Mouse (Mus musculus): ENCODE results near the gene Zbtb20.
A peak's percentile ranks its signal among the peaks of the same experiment; 100 is the strongest.
"Not testable (repeated sequence)": the region's sequence is repeated elsewhere in the genome, so short reads cannot be mapped to it uniquely, and the experiment has no call there.

Gene Zbtb20

GRCm38 (mm10) chr16:42910716-42911115, 35.0 kb downstream of the Zbtb20 start:
- no peak for DNase-seq (ENCODE audit: low spot score in 2 of 2)

DNA sequence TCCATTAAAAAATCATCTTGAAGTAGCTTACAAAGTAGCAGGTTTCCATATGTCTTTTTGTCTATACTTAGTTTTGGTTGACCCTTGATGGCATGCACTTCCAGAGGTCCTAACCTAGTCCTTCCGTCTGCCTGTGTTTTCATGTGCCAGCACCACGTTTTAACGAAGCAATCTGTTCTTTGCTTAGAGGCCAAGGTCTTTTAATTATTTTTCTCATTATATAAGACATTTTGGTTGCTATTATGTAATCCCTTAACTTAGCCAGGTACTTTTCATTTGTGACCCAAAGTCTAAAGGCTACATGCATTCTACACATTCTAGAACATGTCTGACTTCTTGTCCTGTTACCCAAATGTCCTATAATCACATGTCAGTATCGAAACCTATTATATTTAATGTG, 35.6 kb downstream of the Zbtb20 start:
- DNase-seq (ENCODE audit: low spot score in 2 of 2) = no peak

- DNase-seq (ENCODE audit: low spot score in 2 of 2) = no peak
Observed at GRCm38 (mm10) chr16:42911815-42912214, 36.1 kb downstream of the Zbtb20 start.

DNA sequence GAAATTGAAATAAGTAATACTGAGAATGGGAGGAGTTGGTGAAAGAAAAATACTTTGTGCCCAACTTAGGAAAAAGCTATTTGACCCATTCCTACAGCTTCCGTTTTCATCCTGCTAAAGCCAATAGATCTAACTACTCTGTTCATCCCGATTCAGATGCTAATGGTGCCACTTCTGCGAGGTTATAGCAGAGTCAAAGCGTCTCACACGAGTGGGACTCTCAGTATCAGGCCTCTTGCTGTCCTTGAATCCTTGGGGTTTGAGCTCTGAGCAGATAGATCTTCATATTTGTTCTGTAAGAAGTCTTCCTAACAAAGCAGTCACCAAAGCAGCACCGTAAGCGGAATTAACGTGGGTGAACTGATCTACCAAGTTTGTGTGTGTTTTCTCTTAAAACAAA, 37.6 kb downstream of the Zbtb20 start:
- no peak for DNase-seq (ENCODE audit: low spot score in 2 of 2)

DNA sequence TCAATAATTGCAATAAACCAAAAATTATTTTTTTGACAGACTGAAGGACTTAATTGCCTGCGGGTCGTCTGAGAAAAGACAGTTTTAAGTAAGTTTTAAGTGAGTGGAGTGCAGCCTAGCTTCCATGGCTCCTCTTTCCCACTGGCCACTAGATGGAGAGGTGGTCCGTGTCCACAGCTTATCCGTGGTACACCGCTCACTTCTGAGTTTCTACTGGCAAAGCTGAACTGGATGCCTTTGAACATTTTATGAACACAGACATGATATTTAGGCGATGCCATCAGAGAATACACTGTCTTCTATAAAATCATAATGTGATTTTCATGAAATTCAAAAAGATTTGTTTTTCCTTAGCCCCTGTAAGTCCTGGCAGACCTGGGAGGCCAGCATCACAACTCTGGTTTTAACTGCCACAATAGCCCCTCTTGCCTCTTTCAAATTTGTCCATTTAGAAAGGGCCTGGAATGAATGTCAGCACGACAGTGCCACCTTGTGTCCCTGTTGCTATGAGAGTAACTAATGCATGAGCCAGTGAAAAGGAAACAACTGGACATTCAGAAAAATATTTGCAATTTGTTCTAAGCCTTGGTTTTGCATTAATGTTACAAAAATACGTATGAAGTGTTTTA, 38.9 kb downstream of the Zbtb20 start:
- peak; percentile 34 to 44 for DNase-seq (ENCODE audit: low spot score in 2 of 2)

DNA sequence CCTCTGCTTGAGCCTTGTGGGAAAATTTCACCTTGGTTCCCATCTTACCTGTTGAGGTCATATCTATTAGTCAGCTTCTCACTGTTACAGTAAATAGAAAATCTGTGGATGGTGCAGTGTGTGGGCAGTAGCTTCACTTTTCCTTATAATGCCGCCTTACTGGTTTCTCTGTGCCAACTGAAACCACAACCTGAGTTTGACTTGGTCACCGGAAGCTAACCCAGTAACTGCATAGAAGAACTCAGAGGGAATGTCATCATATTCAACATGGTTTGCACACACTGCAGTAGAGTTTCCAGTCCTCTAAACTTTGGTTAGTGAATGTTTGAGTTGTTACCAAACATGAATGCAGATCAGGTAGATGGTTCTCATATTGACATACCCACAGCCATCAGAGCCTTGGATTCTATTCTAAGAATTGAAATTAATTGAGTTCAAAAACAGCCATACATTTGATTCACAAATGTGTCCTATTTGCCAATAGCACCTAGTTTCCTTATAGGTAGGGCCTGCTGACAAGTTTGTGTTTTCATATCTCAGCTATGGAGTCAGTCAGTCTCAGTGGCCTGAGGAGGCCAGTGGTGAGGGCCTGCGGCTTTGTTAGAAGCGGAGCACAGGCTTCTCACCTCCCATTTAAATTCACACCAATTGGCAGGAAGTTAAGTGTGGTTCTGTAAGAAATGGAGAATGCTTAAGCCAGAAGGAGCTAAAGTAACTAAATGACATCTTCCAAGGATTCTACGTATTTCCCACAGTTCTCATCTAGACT, 44.5 kb downstream of the Zbtb20 start:
- no peak for DNase-seq (ENCODE audit: low spot score in 2 of 2)

DNA sequence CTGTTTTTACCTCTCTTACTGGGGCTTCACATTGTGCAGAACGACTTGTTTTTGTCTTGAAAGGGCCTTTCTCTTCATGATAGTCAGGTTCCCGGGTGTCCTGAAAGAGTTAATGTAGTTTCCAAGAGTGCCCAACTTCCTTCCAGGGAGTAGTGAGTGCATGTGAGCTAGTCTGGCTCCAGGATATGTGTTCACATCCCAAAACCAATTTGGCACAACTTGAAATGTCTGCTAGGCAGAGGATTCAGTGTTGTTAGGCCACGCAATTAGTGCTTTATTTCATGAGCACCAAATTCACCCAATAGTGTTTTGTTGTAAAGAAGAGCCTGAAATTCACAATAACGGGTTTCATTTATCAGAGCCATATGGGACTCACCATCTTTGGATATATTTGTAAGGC, 45.8 kb downstream of the Zbtb20 start:
- no peak for DNase-seq (ENCODE audit: low spot score in 2 of 2)

DNA sequence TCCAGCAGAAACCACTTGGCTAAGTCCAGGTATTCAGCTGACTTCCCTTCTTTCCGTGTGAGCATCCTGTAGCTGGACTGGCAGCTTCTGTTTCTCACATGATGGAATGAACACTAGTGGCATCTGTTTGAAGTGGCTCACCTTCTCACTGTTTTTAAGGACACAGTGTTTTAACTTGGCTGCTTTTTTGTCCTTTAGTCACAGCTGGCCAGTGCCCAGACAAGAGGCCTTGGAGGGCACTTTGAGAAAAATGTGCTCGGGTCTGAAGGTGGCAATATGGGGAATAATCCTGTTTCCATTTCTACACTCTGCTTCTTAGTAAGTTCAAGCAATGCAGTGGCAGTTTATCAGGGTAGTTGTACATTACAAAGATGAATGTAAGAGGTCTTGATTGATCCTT, 62.5 kb downstream of the Zbtb20 start:
- DNase-seq (ENCODE audit: low spot score in 2 of 2) = no peak

- DNase-seq (ENCODE audit: low spot score in 2 of 2) = peak in 1 of 2 experiments; percentile 8
Observed at GRCm38 (mm10) chr16:42947016-42947415, 71.3 kb downstream of the Zbtb20 start.

DNA sequence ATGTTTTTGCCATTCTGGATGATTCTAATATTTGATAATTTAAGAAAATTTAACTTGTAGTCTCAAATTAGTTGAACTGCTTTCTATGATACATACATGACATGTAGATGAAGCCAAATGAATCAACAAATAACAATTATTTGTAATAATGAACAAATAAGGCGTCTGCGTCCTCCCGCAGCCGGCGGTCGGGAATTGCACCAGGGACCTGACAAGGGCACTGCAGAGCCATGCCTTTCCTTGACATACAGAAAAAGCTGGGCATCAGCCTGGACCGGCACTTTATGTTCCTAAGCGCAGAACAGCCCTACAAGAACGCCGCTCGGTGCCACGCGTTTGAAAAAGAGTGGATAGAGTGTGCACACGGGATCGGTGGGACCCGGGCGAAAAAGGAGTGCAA, 79.7 kb downstream of the Zbtb20 start:
- DNase-seq (ENCODE audit: low spot score in 2 of 2) = not testable (repeated sequence)

DNA sequence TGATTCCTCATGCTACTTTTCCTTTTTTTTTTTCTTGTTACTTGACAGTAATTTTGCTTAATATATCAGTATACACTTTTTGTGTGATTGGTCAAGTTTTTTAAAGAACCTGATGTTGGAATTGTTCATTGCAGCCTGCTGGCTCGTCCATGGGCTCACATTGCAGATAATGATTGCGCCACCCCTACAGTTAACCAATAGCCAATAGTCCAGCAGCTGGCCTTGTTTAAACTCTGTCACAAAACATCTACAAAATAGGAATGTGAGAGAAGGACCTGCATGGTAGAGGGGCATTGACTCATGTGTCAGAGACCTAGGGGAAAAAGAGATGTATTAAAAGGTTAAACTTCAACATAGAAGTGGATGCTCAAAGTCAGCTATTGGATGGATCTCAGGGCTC, 97.2 kb downstream of the Zbtb20 start:
- DNase-seq (ENCODE audit: low spot score in 2 of 2) = no peak

DNA sequence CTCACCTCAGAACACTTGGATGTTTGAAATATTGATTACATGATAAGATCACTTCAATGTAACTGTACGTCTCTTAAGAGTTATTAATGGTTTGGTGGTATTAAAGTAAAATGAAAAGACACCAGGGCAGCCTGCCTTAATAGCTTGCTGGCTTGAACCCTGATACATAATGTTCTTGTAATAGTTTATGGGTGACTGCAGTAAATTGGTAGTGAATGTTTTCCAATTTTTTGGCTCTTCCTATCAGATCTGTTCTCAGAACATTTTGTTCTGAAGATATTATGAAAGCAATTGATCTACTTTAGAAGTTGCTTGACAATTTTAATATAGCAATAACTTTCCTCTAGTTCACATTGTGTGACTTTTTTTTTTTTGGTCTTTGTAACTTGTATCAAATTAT, 123.2 kb downstream of the Zbtb20 start:
- no peak for DNase-seq (ENCODE audit: low spot score in 2 of 2)

DNA sequence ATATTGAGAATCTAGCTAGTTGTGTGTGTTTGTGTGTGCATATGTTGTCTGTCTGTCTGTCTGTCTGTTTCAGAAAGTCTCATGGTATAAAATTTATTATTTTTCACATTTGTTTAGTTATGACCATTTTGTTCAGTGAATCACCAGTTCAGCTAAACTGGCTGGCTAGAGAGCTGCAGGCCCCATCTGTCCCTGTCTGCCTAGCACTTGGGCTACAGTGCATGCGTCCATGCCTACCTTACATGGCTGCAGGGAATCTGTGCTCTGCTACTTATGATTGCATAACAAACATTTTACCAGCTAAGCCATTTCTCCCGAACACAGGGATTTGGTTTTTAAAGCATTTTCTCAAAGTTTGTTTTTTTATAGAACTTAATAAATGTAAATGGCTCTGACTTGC, 150.7 kb downstream of the Zbtb20 start:
- DNase-seq (ENCODE audit: low spot score in 2 of 2) = no peak

DNA sequence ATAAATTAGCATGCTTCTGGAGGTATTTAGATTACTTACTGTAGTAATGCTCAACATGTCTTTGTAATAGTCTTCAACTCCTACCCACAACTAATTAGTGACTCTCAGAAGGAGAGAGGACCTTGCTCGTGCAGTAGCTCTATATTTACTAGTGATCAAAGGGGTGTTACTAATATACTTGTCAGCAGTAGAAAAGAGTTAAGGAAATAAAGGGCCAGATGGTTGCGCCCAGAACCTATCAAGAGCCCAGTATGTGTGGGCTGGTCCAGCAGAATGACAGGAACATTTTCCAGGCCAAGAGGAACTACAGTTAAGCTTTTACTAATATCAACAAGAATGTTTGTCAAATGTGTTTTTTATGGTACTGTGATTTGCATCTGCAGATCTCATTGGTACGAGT, 153.6 kb downstream of the Zbtb20 start:
- no peak for DNase-seq (ENCODE audit: low spot score in 2 of 2)

GRCm38 (mm10) chr16:43035709-43036108, 160.0 kb downstream of the Zbtb20 start:
- DNase-seq (ENCODE audit: low spot score in 2 of 2) = no peak

DNA sequence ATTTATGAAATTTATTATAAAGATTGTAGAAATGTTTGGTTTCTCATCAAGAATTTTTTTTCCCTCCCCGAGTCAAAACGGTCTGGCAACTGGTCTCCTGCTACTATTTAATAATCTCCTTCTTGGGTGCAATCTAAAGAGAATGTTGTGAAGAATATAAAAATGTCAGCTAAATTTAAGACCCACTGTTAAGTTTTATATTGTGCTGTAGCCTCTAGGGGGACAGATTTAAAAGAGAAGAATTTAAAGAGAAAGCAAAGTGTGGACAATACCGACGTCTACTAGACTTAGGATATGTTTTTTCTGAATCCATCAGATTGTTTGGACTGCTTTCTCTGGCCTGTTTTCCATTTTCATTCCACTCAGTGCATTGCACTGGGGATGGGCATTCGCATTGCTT, 160.8 kb downstream of the Zbtb20 start:
- DNase-seq (ENCODE audit: low spot score in 2 of 2) = no peak

- DNase-seq (ENCODE audit: low spot score in 2 of 2) = no peak
Observed at GRCm38 (mm10) chr16:43037320-43037719, 161.6 kb downstream of the Zbtb20 start.

DNA sequence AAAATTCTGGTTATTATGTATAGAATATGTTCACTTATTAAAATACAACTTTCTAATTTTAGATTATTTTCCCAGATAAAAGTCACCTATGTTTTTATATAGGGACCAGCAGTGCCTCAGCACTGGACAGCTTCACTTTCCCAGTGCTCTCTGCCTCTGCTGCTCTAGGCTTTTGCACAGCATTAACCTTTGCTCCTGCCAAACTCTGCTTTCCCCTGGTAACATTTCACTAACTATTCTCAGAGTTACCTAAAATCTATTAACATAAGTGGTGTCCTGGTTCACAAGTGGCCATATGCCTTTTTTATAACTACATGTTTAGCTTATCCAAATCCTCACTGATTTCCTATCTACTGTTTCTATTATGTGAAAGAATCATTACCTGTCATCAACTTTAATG, 169.9 kb downstream of the Zbtb20 start:
- DNase-seq (ENCODE audit: low spot score in 2 of 2) = no peak

GRCm38 (mm10) chr16:43046686-43047085, 171.0 kb downstream of the Zbtb20 start:
- no peak for DNase-seq (ENCODE audit: low spot score in 2 of 2)

- DNase-seq (ENCODE audit: low spot score in 2 of 2) = no peak
Observed at GRCm38 (mm10) chr16:43069666-43070295, 194.1 kb downstream of the Zbtb20 start.

DNA sequence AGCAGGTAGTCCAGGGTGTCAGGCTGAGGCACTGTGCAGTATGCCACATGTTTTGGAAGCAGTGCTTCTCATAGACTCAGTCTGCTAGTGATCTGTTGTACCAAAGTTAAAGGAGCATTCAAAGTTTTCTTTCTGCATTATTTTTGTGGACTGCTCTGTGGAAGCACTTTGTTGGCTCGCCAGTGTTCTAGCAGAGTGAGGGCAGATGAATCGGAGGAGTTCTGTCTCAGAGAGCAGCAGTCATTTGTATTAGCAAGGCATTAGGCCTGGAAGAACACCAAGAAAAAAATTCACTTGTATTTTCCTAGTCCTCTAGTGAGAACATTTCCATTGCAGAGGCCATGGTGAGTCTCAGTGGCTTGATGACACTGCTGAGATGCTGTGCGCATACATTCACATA, 196.2 kb downstream of the Zbtb20 start:
- no peak for DNase-seq (ENCODE audit: low spot score in 2 of 2)

DNA sequence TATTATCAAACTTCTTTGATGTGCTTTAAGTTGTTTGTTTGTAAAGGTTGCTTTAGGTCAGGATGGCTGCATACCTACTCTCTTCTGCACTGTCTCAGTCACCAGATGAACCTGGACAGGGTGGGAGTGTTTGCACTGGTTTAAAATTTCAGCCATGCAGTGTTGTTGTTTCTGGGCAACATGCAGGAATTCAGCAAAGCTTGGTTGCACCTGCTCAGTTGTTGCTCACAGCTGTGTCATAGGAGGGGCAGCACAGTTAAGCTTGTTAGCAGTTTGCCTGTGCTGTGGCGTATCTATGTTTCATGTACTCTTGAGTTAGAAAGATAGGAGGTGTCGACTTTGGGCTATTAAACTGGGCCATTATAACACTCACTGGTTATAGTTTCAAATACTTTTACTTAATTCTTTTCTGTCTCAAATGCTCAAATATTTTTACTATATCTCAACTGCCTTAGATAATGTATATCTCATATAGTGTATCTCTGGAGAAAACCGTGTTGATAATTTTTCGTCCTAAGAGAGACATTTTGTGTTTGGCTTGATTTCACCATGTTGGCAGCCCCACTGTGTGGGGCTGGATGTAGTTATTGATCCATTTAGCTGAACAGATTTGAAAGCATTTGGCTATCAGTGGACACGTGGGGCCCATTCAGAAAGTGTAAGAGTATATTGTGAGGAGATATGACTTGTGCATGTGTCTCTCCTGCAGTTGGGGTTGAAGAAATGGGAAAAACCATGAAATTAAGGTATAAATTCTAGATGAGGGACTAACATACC, 197.3 kb downstream of the Zbtb20 start:
- no peak for DNase-seq (ENCODE audit: low spot score in 2 of 2)
